Mouse (Mus musculus): ENCODE data around the gene Slc35a1. TPM values are rescaled to one million over a fixed set of nuclear protein-coding genes. Genes with fewer than 3 reads are reported as not detected.

Slc35a1 gene
- polyA plus RNA-seq, 1 experiment from 2014 or later, result 26.5 TPM

GRCm38 (mm10) chr4:34626401-34626800 lies 60.8 kb downstream of the Slc35a1 start:
- no peak for ATAC-seq
- H3K36me3 ChIP-seq (ENCODE audit: insufficient read depth, low read length), result peaks cover 14% of the 10 kb centered on the region; the same call in 1 of the 2 replicates

GRCm38 (mm10) chr4:34625556-34625955 lies 61.7 kb downstream of the Slc35a1 start:
- Histone ChIP-seq H3K9me3 (ENCODE audit: low read length) (no peaks in the 10 kb centered on the region), H3K4me2 (replicated peaks; ENCODE audit: low read depth, low read length) (no peak overlapping the region), H3K36me3 (ENCODE audit: insufficient read depth, low read length) (peaks cover 8% of the 10 kb centered on the region; the same call in 1 of the 2 replicates), H3K27ac (ENCODE audit: low read length) (no peak overlapping the region), H3K27me3 (replicated peaks; ENCODE audit: insufficient read depth, low read length) (no peaks in the 10 kb centered on the region), H3K9ac (replicated peaks; ENCODE audit: low read depth) (no peak overlapping the region), H3K4me3 (ENCODE audit: low read depth, low read length) (no peak overlapping the region), H3K4me1 (ENCODE audit: insufficient read depth, low read depth, low read length) (no peaks in the 10 kb centered on the region)
- no peak for TF ChIP-seq EP300 (IDR thresholded peaks at IDR 0.05)
- no peak for TF ChIP-seq CTCF (IDR thresholded peaks at IDR 0.05)
- DNase-seq (ENCODE audit: low spot score), result no peak
- no peak for ATAC-seq
- 85% methylated on average over 4 of the region's 4 CpGs for WGBS

More at GRCm38 (mm10) chr4:34626401-34626800, 60.8 kb downstream of the Slc35a1 start:
- TF ChIP-seq CTCF (IDR thresholded peaks at IDR 0.05) (no peak), EP300 (IDR thresholded peaks at IDR 0.05) (no peak)
- H3K9me3 ChIP-seq (ENCODE audit: low read length), result no peaks in the 10 kb centered on the region
- WGBS, result 87% methylated on average over 6 of the region's 6 CpGs
- H3K4me3 ChIP-seq (ENCODE audit: low read depth, low read length), result no peak overlapping the region
- H3K27me3 ChIP-seq (replicated peaks; ENCODE audit: insufficient read depth, low read length), result no peaks in the 10 kb centered on the region
- no peaks in the 10 kb centered on the region for H3K4me1 ChIP-seq (ENCODE audit: insufficient read depth, low read depth, low read length)
- H3K4me2 ChIP-seq (replicated peaks; ENCODE audit: low read depth, low read length), result no peak overlapping the region
- H3K27ac ChIP-seq (ENCODE audit: low read length), result no peak overlapping the region
- DNase-seq (ENCODE audit: low spot score), result no peak
- H3K9ac ChIP-seq (replicated peaks; ENCODE audit: low read depth), result no peak overlapping the region

DNA sequence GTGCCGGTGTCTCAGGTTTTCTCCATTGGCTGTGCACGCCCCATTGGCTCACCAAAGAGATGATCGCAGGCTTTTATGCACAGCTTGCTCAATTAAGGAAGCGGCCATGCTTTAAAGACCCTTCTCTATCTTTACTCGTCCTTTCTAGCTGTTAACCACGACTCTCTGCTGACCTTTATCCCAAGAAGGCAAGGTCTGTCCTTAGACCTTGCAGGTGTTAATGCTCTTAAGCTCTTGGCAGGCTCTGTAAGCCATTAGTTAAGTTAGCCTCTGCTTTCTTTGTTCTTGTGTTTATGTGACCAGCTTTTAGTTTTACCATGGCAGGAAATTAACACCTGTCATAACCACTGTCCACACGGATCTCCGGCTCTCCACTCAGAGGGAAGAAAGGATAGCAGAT lies 71.1 kb downstream of the Slc35a1 start:
- Histone ChIP-seq H3K4me3 (ENCODE audit: low read depth, low read length) (no peak overlapping the region), H3K9me3 (ENCODE audit: low read length) (no peaks in the 10 kb centered on the region), H3K9ac (replicated peaks; ENCODE audit: low read depth) (no peak overlapping the region), H3K27ac (ENCODE audit: low read length) (no peak overlapping the region), H3K36me3 (ENCODE audit: insufficient read depth, low read length) (no peaks in the 10 kb centered on the region), H3K4me2 (replicated peaks; ENCODE audit: low read depth, low read length) (peak overlapping the region; percentile 81; the same call in 1 of the 2 replicates), H3K27me3 (replicated peaks; ENCODE audit: insufficient read depth, low read length) (no peaks in the 10 kb centered on the region), H3K4me1 (ENCODE audit: insufficient read depth, low read depth, low read length) (peaks cover 16% of the 10 kb centered on the region; the same call in 1 of the 2 replicates)
- TF ChIP-seq EP300 (IDR thresholded peaks at IDR 0.05) (no peak), CTCF (IDR thresholded peaks at IDR 0.05) (no peak)
- 72% methylated on average over 8 of the region's 8 CpGs for WGBS
- no peak for DNase-seq (ENCODE audit: low spot score)
- ATAC-seq, result no peak

DNA sequence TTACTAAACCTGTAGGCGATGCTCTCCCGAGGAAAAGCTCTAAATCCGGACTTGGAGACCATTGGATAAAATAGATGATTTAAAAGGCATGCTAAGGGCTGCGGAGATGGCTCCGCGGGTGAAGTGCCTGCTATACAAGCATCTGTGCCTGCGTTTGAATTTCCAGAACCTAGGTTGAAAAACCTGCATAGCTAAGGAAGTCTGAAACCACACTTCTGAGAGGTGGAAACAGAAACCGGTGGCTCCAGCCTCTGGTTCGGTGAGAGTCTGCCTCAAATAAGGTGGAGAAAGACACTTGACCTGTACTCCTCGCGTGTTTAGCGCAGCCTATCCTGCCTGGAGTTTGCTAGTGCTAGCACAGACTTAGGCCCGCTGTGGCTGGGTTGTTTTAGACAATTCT lies 71.9 kb downstream of the Slc35a1 start:
- under 1% methylated on average over 13 of the region's 13 CpGs for WGBS
- no peaks in the 10 kb centered on the region for H3K27me3 ChIP-seq (replicated peaks; ENCODE audit: insufficient read depth, low read length)
- ATAC-seq, result peak; percentile 21; the same call in 1 of the 2 replicates

GRCm38 (mm10) chr4:34614630-34615094 lies 72.6 kb downstream of the Slc35a1 start, which contains the start of the genes Orc3 and Rars2:
Gene Orc3, minus strand, starts transcription at chr4:34614944.
Gene Rars2, plus strand, starts transcription at chr4:34614957.
- Histone ChIP-seq H3K4me2 (replicated peaks; ENCODE audit: low read depth, low read length) (peak within 1 kb of the TSS; percentile 81), H3K9me3 (ENCODE audit: low read length) (no peaks in the 10 kb centered on the region), H3K4me3 (ENCODE audit: low read depth, low read length) (peak within 1 kb of the TSS; percentile 84), H3K36me3 (ENCODE audit: insufficient read depth, low read length) (no peaks in the 10 kb centered on the region), H3K27me3 (replicated peaks; ENCODE audit: insufficient read depth, low read length) (no peaks in the 10 kb centered on the region), H3K4me1 (ENCODE audit: insufficient read depth, low read depth, low read length) (peaks cover 16% of the 10 kb centered on the region; the same call in 1 of the 2 replicates), H3K27ac (ENCODE audit: low read length) (peak within 1 kb of the TSS; percentile 85), H3K9ac (replicated peaks; ENCODE audit: low read depth) (peak within 1 kb of the TSS; percentile 69)
- TF ChIP-seq CTCF (IDR thresholded peaks at IDR 0.05) (peak; percentile 47), EP300 (IDR thresholded peaks at IDR 0.05) (no peak)
- DNase-seq (ENCODE audit: low spot score) (peak; percentile 94), ATAC-seq (peak; percentile 98)
- WGBS, result under 1% methylated on average over 41 of the region's 42 CpGs

More for the DNA sequence above, 71.9 kb downstream of the Slc35a1 start:
- H3K36me3 ChIP-seq (ENCODE audit: insufficient read depth, low read length), result no peaks in the 10 kb centered on the region
- DNase-seq (ENCODE audit: low spot score), result peak; percentile 14
- peak overlapping the region; percentile 84 for H3K4me3 ChIP-seq (ENCODE audit: low read depth, low read length)
- H3K9me3 ChIP-seq (ENCODE audit: low read length), result no peaks in the 10 kb centered on the region
- peaks cover 16% of the 10 kb centered on the region; the same call in 1 of the 2 replicates for H3K4me1 ChIP-seq (ENCODE audit: insufficient read depth, low read depth, low read length)
- peak overlapping the region; percentile 85 for H3K27ac ChIP-seq (ENCODE audit: low read length)
- TF ChIP-seq EP300 (IDR thresholded peaks at IDR 0.05) (no peak), CTCF (IDR thresholded peaks at IDR 0.05) (no peak)
- peak overlapping the region; percentile 81 for H3K4me2 ChIP-seq (replicated peaks; ENCODE audit: low read depth, low read length)
- H3K9ac ChIP-seq (replicated peaks; ENCODE audit: low read depth), result peak overlapping the region; percentile 69

DNA sequence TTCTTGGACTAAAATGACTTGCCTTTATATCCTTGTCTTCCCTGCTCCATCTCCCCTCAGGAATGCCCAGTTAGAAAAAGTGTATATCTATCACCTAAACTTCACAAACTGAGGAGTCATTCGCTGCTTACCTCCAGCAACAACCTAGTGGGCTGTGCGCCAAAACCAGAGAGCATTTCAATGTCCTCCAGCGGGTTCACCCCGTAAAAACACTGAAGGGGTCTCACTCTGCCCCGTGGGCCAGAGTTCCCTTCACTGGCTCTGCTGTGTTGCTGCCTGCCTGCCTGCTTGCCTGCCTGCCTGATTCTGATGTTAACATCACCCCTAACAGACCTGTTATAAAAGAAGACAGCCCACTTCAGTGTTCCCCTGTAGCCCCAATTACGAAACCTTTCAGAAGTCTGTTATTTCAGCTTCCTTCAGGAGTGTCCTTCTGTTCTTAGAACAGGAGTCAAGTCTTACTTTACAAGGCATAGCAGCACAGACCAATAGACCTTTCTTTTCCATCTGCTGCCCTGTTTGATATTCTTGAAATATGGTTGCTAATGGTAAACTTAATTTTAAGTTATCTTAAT lies 73.6 kb downstream of the Slc35a1 start:
- Histone ChIP-seq H3K27ac (ENCODE audit: low read length) (peak overlapping the region; percentile 33; the same call in 1 of the 2 replicates), H3K36me3 (ENCODE audit: insufficient read depth, low read length) (0 out of 2 replicates have a peak, but pooled peaks cover 4% of the 10 kb centered on the region), H3K4me2 (replicated peaks; ENCODE audit: low read depth, low read length) (peak overlapping the region; percentile 81), H3K4me3 (ENCODE audit: low read depth, low read length) (peak overlapping the region; percentile 84), H3K9me3 (ENCODE audit: low read length) (no peaks in the 10 kb centered on the region), H3K9ac (replicated peaks; ENCODE audit: low read depth) (peak overlapping the region; percentile 69; the same call in 1 of the 2 replicates), H3K27me3 (replicated peaks; ENCODE audit: insufficient read depth, low read length) (no peaks in the 10 kb centered on the region), H3K4me1 (ENCODE audit: insufficient read depth, low read depth, low read length) (peaks cover 16% of the 10 kb centered on the region; the same call in 1 of the 2 replicates)
- ATAC-seq, result 0 out of 2 replicates have a peak, but pooled peaks have one; percentile 3
- peak; percentile 42 for DNase-seq (ENCODE audit: low spot score)
- 48% methylated on average over 6 of the region's 6 CpGs for WGBS
- TF ChIP-seq CTCF (IDR thresholded peaks at IDR 0.05) (no peak), EP300 (IDR thresholded peaks at IDR 0.05) (no peak)

Other genes with a start within 250 kb of the Slc35a1 start
- 45.5 and 46.2 TPM in 2 replicates for gene Akirin2, start 136.5 kb downstream of the Slc35a1 start, polyA plus RNA-seq (2015; fragmentation: Nextera tagmentation; extraction: Ambion mirVana)
- gene Orc3, start 72.5 kb downstream of the Slc35a1 start, polyA plus RNA-seq (2015; fragmentation: Nextera tagmentation; extraction: Ambion mirVana), result 40.9 and 42.4 TPM in 2 replicates
- gene Rars2, start 72.5 kb downstream of the Slc35a1 start, polyA plus RNA-seq (2015; fragmentation: Nextera tagmentation; extraction: Ambion mirVana), result 31.9 and 33.8 TPM in 2 replicates
- 11.9 and 14.5 TPM in 2 replicates for gene Cfap206, start 42.8 kb upstream of the Slc35a1 start, polyA plus RNA-seq (2015; fragmentation: Nextera tagmentation; extraction: Ambion mirVana)
- gene Gm136, start 68.8 kb upstream of the Slc35a1 start, polyA plus RNA-seq (2015; fragmentation: Nextera tagmentation; extraction: Ambion mirVana), result not detected in 2 replicates
- gene Smim8, start 91.0 kb upstream of the Slc35a1 start, polyA plus RNA-seq (2015; fragmentation: Nextera tagmentation; extraction: Ambion mirVana), result 46.0 and 48.8 TPM in 2 replicates
- gene Zfp292, start 195.5 kb upstream of the Slc35a1 start, polyA plus RNA-seq (2015; fragmentation: Nextera tagmentation; extraction: Ambion mirVana), result 9.0 and 10.3 TPM in 2 replicates
- gene Cga, start 206.3 kb upstream of the Slc35a1 start, polyA plus RNA-seq (2015; fragmentation: Nextera tagmentation; extraction: Ambion mirVana), result not detected in 2 replicates